Mouse (Mus musculus): ENCODE measurements around the gene Kctd17. TPM values are rescaled to one million over a fixed set of nuclear protein-coding genes. Genes with fewer than 3 reads are reported as not detected.

Kctd17 gene
- polyA plus RNA-seq, 1 experiment = 163 TPM

DNA sequence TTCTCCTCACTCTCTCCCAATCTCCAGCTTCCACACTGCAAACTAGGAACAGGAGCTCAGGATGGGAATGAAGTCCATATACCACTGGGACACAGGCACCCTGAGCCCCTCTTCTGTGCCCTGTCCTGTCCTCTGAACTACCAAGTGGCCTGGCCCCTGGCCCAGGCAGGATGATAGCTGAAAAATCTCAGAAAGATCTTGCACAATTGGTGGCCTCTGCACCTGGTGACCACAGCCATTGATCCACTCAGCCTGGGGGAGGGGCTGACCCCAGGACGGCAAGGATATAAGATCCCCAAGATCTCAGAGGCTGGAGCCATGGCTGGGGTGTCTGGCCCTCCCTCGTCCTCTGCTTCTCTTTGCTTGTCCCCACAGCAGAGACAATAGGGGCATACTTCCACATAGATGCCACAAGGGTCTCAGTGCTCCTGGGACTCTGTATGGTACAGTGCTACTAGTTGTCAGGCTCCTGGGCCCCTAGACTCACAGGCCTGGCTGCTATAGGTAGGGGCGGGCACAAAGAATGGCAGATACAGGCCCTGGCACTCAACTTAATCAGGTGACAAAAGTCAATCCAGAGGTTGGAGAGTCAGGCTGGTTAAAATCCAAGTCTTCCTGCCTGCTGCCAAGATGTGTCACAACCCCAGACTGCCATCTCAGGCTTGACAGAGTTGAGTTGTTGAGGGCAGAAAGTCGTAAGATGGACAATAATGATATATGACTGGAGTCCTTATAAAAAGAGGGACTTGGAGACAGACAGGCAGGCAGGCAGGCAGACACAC, 42.3 kb downstream of the Kctd17 start:
- no peak overlapping the region for H3K4me3 ChIP-seq (ENCODE audit: insufficient read depth, low read depth, low read length)
- H3K36me3 ChIP-seq (ENCODE audit: control insufficient read depth, insufficient read depth, low read length) = no peaks in the 10 kb centered on the region
- H3K27me3 ChIP-seq (replicated peaks; ENCODE audit: control insufficient read depth, insufficient read depth, low read length) = no peaks in the 10 kb centered on the region
- no peak for DNase-seq
- 76% methylated on average over 4 of the region's 4 CpGs for WGBS
- H3K4me1 ChIP-seq (ENCODE audit: control insufficient read depth, insufficient read depth, low read length) = no peaks in the 10 kb centered on the region
- no peak overlapping the region for H3K27ac ChIP-seq (ENCODE audit: insufficient read depth, low read depth, low read length)
- TF ChIP-seq POLR2A (IDR thresholded peaks at IDR 0.05; ENCODE audit: low read depth, low read length) (no peak), CTCF (conservative IDR thresholded peaks at IDR 0.05; ENCODE audit: insufficient read depth, insufficient read length, low read depth, low read length) (no peak)

DNA sequence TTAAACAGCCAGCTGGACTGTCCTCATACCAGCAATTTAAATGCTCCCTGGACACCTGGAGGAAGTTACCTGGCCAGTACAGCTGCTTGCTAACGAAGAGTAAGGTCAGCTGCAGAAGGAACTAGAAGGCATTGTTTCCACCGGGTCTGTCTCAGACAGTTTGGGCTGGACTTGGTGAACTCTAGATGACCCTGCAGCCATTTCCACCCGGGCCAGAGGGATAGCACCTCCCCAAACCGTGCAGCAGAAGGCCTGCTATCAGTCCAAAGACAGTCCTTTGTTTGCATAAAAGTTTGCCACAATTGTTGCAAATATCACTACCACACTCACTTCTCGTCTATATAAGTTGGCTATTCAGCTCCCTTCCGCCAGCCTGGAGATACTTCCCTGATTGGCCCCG, 43.5 kb downstream of the Kctd17 start:
- Histone ChIP-seq H3K27me3 (replicated peaks; ENCODE audit: control insufficient read depth, insufficient read depth, low read length) (no peaks in the 10 kb centered on the region), H3K36me3 (ENCODE audit: control insufficient read depth, insufficient read depth, low read length) (no peaks in the 10 kb centered on the region), H3K4me3 (ENCODE audit: insufficient read depth, low read depth, low read length) (no peak overlapping the region), H3K27ac (ENCODE audit: insufficient read depth, low read depth, low read length) (no peak overlapping the region), H3K4me1 (ENCODE audit: control insufficient read depth, insufficient read depth, low read length) (no peaks in the 10 kb centered on the region)
- DNase-seq = no peak
- 42% methylated on average over 7 of the region's 7 CpGs for WGBS
- TF ChIP-seq POLR2A (IDR thresholded peaks at IDR 0.05; ENCODE audit: low read depth, low read length) = no peak
- TF ChIP-seq CTCF (conservative IDR thresholded peaks at IDR 0.05; ENCODE audit: insufficient read depth, insufficient read length, low read depth, low read length) = no peak

DNA sequence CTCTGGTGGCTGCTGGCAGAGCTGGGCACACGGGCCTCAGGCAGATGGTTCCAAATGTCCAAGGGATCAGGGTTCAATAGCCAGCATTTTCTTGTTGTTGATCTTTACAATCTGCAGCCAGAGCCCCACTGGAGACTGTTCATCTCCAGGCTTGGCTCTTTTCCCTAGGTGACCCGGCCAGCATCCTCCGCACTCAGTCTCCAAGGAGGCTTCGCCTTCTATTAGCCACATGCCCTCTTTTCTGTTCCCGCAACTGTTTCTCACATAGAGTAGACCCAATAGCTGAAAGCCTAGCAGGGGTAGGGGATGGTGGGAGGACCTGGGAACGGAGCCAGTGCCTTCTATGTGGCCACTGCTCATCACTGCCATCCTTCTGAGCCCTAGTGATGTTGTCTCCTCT, 45.1 kb downstream of the Kctd17 start:
- H3K27ac ChIP-seq (ENCODE audit: insufficient read depth, low read depth, low read length) = no peak overlapping the region
- H3K27me3 ChIP-seq (replicated peaks; ENCODE audit: control insufficient read depth, insufficient read depth, low read length) = no peaks in the 10 kb centered on the region
- H3K4me1 ChIP-seq (ENCODE audit: control insufficient read depth, insufficient read depth, low read length) = no peaks in the 10 kb centered on the region
- DNase-seq = no peak
- no peak for TF ChIP-seq POLR2A (IDR thresholded peaks at IDR 0.05; ENCODE audit: low read depth, low read length)
- no peak for TF ChIP-seq CTCF (conservative IDR thresholded peaks at IDR 0.05; ENCODE audit: insufficient read depth, insufficient read length, low read depth, low read length)
- WGBS = 87% methylated on average over 6 of the region's 6 CpGs
- no peak overlapping the region for H3K4me3 ChIP-seq (ENCODE audit: insufficient read depth, low read depth, low read length)
- H3K36me3 ChIP-seq (ENCODE audit: control insufficient read depth, insufficient read depth, low read length) = no peaks in the 10 kb centered on the region

DNA sequence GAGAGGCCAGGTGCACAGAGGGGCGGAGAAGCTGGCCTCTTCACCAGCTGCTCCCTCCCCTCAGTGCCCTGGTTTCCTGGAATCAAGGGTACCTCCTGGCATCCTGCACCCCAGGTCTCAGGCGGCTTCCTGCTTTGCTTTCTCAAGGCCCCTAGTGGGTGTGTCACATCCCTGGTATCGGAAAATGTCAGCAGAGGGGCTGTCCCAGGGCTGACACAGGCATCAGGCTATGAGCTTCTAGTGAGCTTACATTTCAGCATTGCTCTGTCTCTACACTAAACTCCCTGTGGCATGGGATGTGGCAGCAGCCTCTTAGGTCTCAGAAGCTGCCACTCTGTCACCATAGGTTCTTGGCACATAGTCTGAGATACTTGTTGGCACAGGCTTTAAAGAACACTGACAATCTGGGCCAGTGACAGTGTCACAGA, 47.3 kb downstream of the Kctd17 start:
- no peaks in the 10 kb centered on the region for H3K27me3 ChIP-seq (replicated peaks; ENCODE audit: control insufficient read depth, insufficient read depth, low read length)
- 61% methylated on average over 3 of the region's 3 CpGs for WGBS
- no peak overlapping the region for H3K27ac ChIP-seq (ENCODE audit: insufficient read depth, low read depth, low read length)
- no peak overlapping the region for H3K4me3 ChIP-seq (ENCODE audit: insufficient read depth, low read depth, low read length)
- H3K36me3 ChIP-seq (ENCODE audit: control insufficient read depth, insufficient read depth, low read length) = no peaks in the 10 kb centered on the region
- DNase-seq = no peak
- no peaks in the 10 kb centered on the region for H3K4me1 ChIP-seq (ENCODE audit: control insufficient read depth, insufficient read depth, low read length)
- TF ChIP-seq POLR2A (IDR thresholded peaks at IDR 0.05; ENCODE audit: low read depth, low read length) (no peak), CTCF (conservative IDR thresholded peaks at IDR 0.05; ENCODE audit: insufficient read depth, insufficient read length, low read depth, low read length) (no peak)

DNA sequence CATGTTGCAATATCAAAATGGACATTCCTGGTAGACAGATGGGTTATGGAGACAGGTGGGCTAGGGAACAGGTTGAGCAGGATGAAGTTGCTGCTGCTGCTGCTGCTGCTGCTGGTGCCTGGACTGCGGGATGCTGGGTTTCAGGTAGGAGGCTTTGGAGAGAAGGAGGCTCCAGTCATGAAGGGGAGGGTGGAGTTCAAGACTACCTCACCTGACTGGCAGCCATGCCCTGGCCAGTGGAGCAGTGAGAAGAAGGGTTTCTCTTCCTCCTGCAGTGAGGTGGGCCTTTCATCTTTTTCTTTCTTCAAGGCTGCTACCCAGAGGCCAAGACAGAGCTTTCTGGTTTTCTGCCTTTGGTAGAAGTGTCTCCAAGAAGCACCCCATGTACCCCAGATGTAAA, 48.5 kb downstream of the Kctd17 start:
- 89% methylated on average over 1 of the region's 1 CpGs for WGBS
- no peak for DNase-seq
- no peak overlapping the region for H3K27ac ChIP-seq (ENCODE audit: insufficient read depth, low read depth, low read length)

DNA sequence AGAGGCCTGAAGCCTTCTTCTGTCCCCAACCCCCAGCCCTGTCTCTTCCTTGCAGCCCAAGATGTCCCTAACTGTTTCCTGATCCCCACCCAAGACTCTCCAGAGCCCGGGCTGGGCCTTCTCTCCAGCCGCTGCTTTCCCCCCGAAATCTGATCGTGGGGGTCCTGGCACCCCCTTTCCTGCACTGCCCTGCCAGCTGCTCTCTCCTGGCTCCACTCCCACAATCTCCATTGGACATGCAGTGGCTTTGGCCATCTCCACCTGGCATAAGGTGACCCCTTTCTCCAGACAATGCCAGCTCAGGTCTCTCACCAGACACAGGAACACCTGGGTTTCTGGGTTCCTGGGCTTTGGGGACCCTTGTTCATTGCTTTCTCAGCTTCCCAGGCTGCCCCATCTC, 49.7 kb downstream of the Kctd17 start:
- H3K4me1 ChIP-seq (ENCODE audit: control insufficient read depth, insufficient read depth, low read length) = no peaks in the 10 kb centered on the region
- H3K27ac ChIP-seq (ENCODE audit: insufficient read depth, low read depth, low read length) = no peak overlapping the region
- no peak for DNase-seq
- no peaks in the 10 kb centered on the region for H3K27me3 ChIP-seq (replicated peaks; ENCODE audit: control insufficient read depth, insufficient read depth, low read length)
- TF ChIP-seq CTCF (conservative IDR thresholded peaks at IDR 0.05; ENCODE audit: insufficient read depth, insufficient read length, low read depth, low read length) (no peak), POLR2A (IDR thresholded peaks at IDR 0.05; ENCODE audit: low read depth, low read length) (no peak)
- H3K36me3 ChIP-seq (ENCODE audit: control insufficient read depth, insufficient read depth, low read length) = no peaks in the 10 kb centered on the region
- H3K4me3 ChIP-seq (ENCODE audit: insufficient read depth, low read depth, low read length) = no peak overlapping the region
- 90% methylated on average over 4 of the region's 4 CpGs for WGBS

More for the DNA sequence above, 48.5 kb downstream of the Kctd17 start:
- Histone ChIP-seq H3K36me3 (ENCODE audit: control insufficient read depth, insufficient read depth, low read length) (no peaks in the 10 kb centered on the region), H3K4me1 (ENCODE audit: control insufficient read depth, insufficient read depth, low read length) (no peaks in the 10 kb centered on the region), H3K27me3 (replicated peaks; ENCODE audit: control insufficient read depth, insufficient read depth, low read length) (no peaks in the 10 kb centered on the region), H3K4me3 (ENCODE audit: insufficient read depth, low read depth, low read length) (no peak overlapping the region)
- TF ChIP-seq CTCF (conservative IDR thresholded peaks at IDR 0.05; ENCODE audit: insufficient read depth, insufficient read length, low read depth, low read length) = no peak
- no peak for TF ChIP-seq POLR2A (IDR thresholded peaks at IDR 0.05; ENCODE audit: low read depth, low read length)

DNA sequence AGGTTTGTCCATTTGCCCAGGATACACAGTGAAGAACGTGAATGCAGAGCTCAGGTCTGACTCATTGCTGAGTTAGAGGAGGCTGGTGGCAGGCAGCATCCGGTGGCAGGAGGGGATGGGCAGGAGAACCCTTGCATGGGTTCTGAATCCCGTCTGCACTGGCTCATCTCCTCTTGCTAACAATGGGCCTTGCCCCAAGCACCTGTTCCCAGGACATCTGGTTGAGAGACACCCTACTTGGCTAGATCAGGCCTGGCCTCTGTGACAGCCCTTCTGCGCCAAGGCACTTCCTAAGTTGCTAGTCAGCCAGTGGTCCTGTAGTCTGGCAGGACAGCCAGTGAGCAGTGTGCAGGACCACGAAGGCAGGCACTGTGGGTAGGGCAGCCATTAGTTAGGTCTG, 51.1 kb downstream of the Kctd17 start:
- Histone ChIP-seq H3K36me3 (ENCODE audit: control insufficient read depth, insufficient read depth, low read length) (no peaks in the 10 kb centered on the region), H3K27me3 (replicated peaks; ENCODE audit: control insufficient read depth, insufficient read depth, low read length) (no peaks in the 10 kb centered on the region), H3K4me1 (ENCODE audit: control insufficient read depth, insufficient read depth, low read length) (no peaks in the 10 kb centered on the region), H3K27ac (ENCODE audit: insufficient read depth, low read depth, low read length) (no peak overlapping the region), H3K4me3 (ENCODE audit: insufficient read depth, low read depth, low read length) (no peak overlapping the region)
- TF ChIP-seq CTCF (conservative IDR thresholded peaks at IDR 0.05; ENCODE audit: insufficient read depth, insufficient read length, low read depth, low read length) = no peak
- no peak for TF ChIP-seq POLR2A (IDR thresholded peaks at IDR 0.05; ENCODE audit: low read depth, low read length)
- DNase-seq = no peak
- 80% methylated on average over 5 of the region's 5 CpGs for WGBS

Measured in kidney, adult 2 months (tissue).